Mouse (Mus musculus) cerebellum, adult 2 months (tissue): ENCODE results near the gene Plagl1.

Experiments used
- CTCF ChIP-seq: fragments of 200-500 bp; IDR thresholded peaks from 2 replicates; pipeline ENCODE4 v1.5.1; 2011; ENCODE audit warnings: low read depth, mild to moderate bottlenecking, control low read depth, low read length, moderate library complexity, borderline replicate concordance; ENCODE audit not compliant: insufficient read depth
- POLR2A ChIP-seq: fragments of 200-500 bp; IDR thresholded peaks from 2 replicates; pipeline ENCODE4 v1.6.1; 2011; ENCODE audit warnings: low read length, control low read depth, borderline replicate concordance; ENCODE audit not compliant: insufficient read depth

DNA sequence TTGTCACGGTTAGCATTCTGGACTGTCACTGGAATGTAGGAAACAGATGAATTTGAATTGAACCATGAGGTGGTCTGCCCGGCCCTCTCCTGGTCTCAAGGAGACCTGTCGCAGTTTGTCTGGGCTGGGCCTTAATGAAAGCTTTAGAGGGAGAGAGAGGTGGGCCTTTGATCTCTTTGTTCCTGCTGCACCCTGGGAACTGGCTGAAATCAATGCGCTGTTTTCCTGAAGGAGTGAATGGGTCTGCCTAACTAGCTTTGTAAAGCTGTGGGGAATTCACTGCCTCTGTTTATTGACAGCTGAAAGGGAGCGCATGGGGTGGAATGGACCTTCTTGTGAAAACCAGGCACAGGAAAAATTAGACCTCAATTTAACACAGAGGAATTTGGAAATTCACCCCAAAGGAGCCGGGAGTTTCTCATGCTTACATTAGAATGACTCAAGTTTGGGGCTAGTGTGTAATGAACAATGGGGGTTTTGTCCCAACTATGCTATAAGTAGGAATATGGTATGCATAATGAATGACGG lies 47.8 kb downstream of the Plagl1 start:
- TF ChIP-seq CTCF (no peak), POLR2A (no peak)
